Mouse (Mus musculus) limb, embryonic 13.5 days (tissue): ENCODE data around the gene Dnah8. TPM values are rescaled to one million over a fixed set of nuclear protein-coding genes. Genes with fewer than 3 reads are reported as not detected.

Experiments used
- ATAC-seq: fragments of 200-750 bp; cut with Nextera tagmentation; 2 replicates; pipeline ENCODE4 v1.8.0; 2017; ENCODE audit warnings: low read depth, moderate number of reproducible peaks, moderate TSS enrichment; ENCODE audit not compliant: low FRiP score
- H3K27ac ChIP-seq: fragments of 300-500 bp; sonication (generic); 2 replicates; pipeline ENCODE4 v1.5.1; 2015; ENCODE audit warnings: inconsistent platforms, mild to moderate bottlenecking, moderate library complexity
- H3K27me3 ChIP-seq: fragments of 300-500 bp; sonication (generic); 2 replicates; pipeline ENCODE4 v1.6.1; 2015; ENCODE audit warnings: mild to moderate bottlenecking, inconsistent platforms
- H3K36me3 ChIP-seq: fragments of 300-500 bp; sonication (generic); 2 replicates; pipeline ENCODE4 v1.6.1; 2015; ENCODE audit warnings: inconsistent platforms, mild to moderate bottlenecking, moderate library complexity
- H3K4me1 ChIP-seq: fragments of 300-500 bp; sonication (generic); 2 replicates; pipeline ENCODE4 v1.6.1; 2015; ENCODE audit warnings: inconsistent platforms
- H3K4me2 ChIP-seq: fragments of 300-500 bp; sonication (generic); replicated peaks from 2 replicates; pipeline ENCODE4 v1.6.1; 2015; ENCODE audit warnings: inconsistent platforms, mild to moderate bottlenecking, moderate library complexity
- H3K4me3 ChIP-seq: fragments of 300-500 bp; sonication (generic); 2 replicates; pipeline ENCODE4 v1.5.1; 2015; ENCODE audit warnings: moderate library complexity, mild to moderate bottlenecking, inconsistent platforms
- H3K9ac ChIP-seq: fragments of 300-500 bp; sonication (generic); 2 replicates; pipeline ENCODE4 v1.6.1; 2015; ENCODE audit warnings: mild to moderate bottlenecking, inconsistent platforms
- H3K9me3 ChIP-seq: fragments of 300-500 bp; sonication (generic); 2 replicates; pipeline ENCODE4 v1.6.1; 2016; ENCODE audit warnings: inconsistent platforms
- WGBS: fragments of 180-500 bp; shearing (Covaris S2); methylation state at CpG from one replicate; pipeline ENCODE4 v1.1.7; 2015; 5-methylcytosine and 5-hydroxymethylcytosine counted together
- polyA plus RNA-seq: library from polyadenylated mRNA; unstranded; fragments of >200 nt; fragmentation: Nextera tagmentation; extraction: Ambion mirVana; gene quantifications from 2 replicates; pipeline ENCODE4 v1.2.1, GENCODE M21; 2015

Gene Dnah8
- polyA plus RNA-seq, 1 experiment from 2014 or later: 1.1 TPM

DNA sequence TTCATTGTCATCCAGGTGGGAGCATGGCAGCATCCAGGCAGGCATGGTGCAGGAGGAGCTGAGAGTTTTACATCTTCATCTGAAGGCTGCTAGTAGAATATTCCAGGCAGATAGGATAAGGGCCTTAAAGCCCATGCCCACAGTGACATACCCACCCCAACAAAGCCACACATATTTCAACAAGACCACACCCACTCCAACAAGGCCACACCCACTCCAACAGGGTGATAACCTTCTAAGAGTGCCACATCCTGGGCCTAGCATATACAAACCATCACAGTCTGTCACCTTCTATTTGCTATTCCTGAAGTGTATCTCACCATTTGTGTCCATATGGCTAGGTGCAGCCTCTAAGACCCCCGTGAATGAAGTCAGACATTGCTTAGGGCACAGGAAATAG, 13.6 kb downstream of the Dnah8 start:
- Histone ChIP-seq H3K4me2 (no peak overlapping the region), H3K27ac (no peak overlapping the region), H3K9ac (no peak overlapping the region), H3K36me3 (no peaks in the 10 kb centered on the region), H3K4me1 (peaks cover 4% of the 10 kb centered on the region; the same call in 1 of the 2 replicates), H3K4me3 (no peak overlapping the region), H3K9me3 (no peaks in the 10 kb centered on the region), H3K27me3 (0 out of 2 replicates have a peak, but pooled peaks cover 3% of the 10 kb centered on the region)
- no peak for ATAC-seq
- WGBS: 55% methylated on average over 1 of the region's 1 CpGs

DNA sequence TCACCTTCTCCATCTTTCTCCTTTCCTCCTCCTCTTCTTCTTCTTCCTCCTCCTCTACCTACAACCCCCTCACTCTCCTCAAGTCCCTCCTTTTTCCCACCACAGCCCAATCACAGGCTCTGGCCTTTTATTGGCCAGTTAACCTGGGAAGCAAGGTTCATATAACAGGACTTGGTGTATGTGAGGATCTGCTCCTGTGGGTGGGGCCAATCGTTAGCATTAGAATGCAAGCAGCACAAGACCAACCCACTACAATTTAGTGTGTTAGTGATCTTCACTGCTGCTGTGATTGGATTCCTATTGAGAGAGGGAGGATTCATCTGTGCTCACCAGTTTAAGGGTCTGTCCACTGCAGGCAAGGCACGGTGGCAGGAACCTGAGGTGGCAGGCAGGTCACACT, 14.8 kb downstream of the Dnah8 start:
- Histone ChIP-seq H3K27ac (no peak overlapping the region), H3K9me3 (no peaks in the 10 kb centered on the region)

DNA sequence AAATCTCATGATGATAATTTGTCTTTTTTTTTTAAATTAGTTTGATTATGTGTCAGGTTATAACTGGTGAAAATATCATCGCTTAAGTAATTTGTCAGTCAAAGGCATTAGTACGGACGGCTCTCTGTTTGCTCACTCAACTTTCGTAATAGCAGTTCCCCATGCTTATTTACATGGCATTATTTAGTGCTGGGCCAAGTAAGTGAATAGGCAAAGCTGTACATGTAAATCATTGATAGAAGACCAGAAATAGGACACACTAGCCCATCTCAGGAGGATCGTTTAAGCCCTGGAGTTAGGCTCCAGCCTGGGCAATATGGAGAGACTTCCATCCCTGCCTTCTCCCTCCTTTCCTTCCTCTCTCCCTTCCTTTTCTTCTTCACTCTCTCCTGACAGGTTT, 16.7 kb downstream of the Dnah8 start:
- no peak for ATAC-seq
- no peak overlapping the region for H3K9ac ChIP-seq
- H3K4me3 ChIP-seq: no peak overlapping the region
- no peak overlapping the region for H3K4me2 ChIP-seq
- no peaks in the 10 kb centered on the region for H3K4me1 ChIP-seq
- WGBS: 94% methylated on average over 5 of the region's 5 CpGs
- H3K27ac ChIP-seq: no peak overlapping the region
- no peaks in the 10 kb centered on the region for H3K27me3 ChIP-seq
- H3K9me3 ChIP-seq: no peaks in the 10 kb centered on the region
- no peaks in the 10 kb centered on the region for H3K36me3 ChIP-seq

More for the DNA sequence above, 14.8 kb downstream of the Dnah8 start:
- H3K4me3 ChIP-seq: no peak overlapping the region
- H3K9ac ChIP-seq: no peak overlapping the region
- 0 out of 2 replicates have a peak, but pooled peaks cover 3% of the 10 kb centered on the region for H3K27me3 ChIP-seq
- ATAC-seq: no peak
- 32% methylated on average over 2 of the region's 2 CpGs for WGBS
- H3K36me3 ChIP-seq: no peaks in the 10 kb centered on the region
- no peak overlapping the region for H3K4me2 ChIP-seq
- H3K4me1 ChIP-seq: peaks cover 4% of the 10 kb centered on the region; the same call in 1 of the 2 replicates

DNA sequence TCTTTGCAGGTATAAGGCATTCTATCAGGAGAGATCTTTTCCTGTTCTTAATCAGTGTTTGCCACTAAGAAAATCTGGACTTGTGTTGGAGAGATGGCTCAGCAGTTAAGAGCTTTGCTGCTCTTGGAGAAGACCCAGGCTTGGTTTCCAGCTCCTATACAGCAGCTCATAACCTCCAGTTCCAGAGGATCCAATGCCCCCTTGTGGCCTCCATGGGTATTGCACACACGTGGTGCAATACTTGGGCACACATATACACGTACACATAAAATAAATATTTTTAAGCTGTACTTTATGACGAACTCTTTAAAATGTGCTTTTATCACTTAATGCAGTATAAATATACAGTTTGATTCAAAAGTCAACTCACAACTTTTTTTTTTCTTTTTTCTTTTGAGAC, 24.6 kb downstream of the Dnah8 start:
- ATAC-seq: no peak
- H3K4me3 ChIP-seq: no peak overlapping the region
- 97% methylated on average over 3 of the region's 3 CpGs for WGBS
- no peak overlapping the region for H3K4me2 ChIP-seq
- H3K4me1 ChIP-seq: no peaks in the 10 kb centered on the region
- no peaks in the 10 kb centered on the region for H3K36me3 ChIP-seq
- H3K27ac ChIP-seq: no peak overlapping the region
- H3K27me3 ChIP-seq: no peaks in the 10 kb centered on the region
- peaks cover 4% of the 10 kb centered on the region; the same call in 1 of the 2 replicates for H3K9me3 ChIP-seq
- no peak overlapping the region for H3K9ac ChIP-seq

DNA sequence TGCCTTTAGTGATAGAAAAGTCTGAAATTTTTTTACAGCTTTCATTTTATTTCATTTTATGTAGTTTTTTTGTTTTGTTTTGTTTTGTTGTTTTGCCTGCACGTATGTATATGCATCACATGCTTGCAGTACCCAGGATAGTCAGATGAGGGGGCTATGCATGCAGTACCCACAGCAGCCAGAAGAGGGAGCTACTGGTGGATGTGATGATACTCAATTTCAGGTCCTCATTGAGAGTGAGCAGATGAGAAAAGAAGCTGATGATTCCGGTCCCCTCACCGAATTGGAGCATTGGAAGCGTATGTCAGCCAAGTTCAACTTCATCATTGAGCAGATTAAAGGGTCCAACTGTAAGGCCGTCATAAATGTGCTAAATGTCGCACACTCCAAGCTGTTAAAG, 28.9 kb downstream of the Dnah8 start:
- Histone ChIP-seq H3K4me2 (no peak overlapping the region), H3K9ac (no peak overlapping the region), H3K4me1 (peaks cover 4% of the 10 kb centered on the region; the same call in 1 of the 2 replicates), H3K27ac (no peak overlapping the region), H3K4me3 (no peak overlapping the region), H3K9me3 (peaks cover 4% of the 10 kb centered on the region; the same call in 1 of the 2 replicates), H3K36me3 (no peaks in the 10 kb centered on the region), H3K27me3 (no peaks in the 10 kb centered on the region)
- WGBS: 87% methylated on average over 6 of the region's 6 CpGs
- no peak for ATAC-seq

DNA sequence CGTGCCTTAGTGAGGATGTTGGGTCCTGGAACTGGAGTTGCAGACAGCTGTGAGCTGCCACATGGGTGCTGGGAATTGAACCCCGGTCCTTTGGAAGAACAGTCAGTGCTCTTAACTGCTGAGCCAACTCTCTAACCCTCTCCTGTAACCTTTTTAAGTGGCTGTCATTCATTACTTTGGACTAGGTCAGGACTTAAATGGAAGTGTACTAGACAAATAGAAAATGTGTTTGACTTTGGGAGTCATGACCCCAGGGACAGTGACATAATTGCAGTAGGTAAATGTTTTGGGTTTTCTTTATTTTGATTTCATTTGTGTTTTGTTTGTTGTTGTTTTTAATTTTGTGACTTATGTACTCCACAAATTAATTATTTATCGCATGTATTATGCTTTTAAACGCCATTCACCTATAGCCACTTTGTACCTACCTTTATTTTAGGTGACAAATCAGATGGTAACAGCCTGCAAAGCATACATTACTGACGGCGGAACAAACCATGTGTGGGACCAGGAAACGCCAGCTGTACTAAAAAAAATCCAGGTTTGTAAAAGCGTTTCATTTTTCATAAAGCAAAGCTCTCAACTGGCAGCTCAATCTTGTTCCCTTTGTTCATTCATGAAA, 33.5 kb downstream of the Dnah8 start:
- Histone ChIP-seq H3K4me3 (peak overlapping the region; percentile 42), H3K27me3 (no peaks in the 10 kb centered on the region), H3K9ac (peak overlapping the region; percentile 45; the same call in 1 of the 2 replicates), H3K9me3 (no peaks in the 10 kb centered on the region), H3K36me3 (no peaks in the 10 kb centered on the region), H3K27ac (peak overlapping the region; percentile 48; the same call in 1 of the 2 replicates), H3K4me1 (peaks cover 7% of the 10 kb centered on the region; the same call in 1 of the 2 replicates), H3K4me2 (peak overlapping the region; percentile 64)
- ATAC-seq: no peak
- 50% methylated on average over 8 of the region's 8 CpGs for WGBS

DNA sequence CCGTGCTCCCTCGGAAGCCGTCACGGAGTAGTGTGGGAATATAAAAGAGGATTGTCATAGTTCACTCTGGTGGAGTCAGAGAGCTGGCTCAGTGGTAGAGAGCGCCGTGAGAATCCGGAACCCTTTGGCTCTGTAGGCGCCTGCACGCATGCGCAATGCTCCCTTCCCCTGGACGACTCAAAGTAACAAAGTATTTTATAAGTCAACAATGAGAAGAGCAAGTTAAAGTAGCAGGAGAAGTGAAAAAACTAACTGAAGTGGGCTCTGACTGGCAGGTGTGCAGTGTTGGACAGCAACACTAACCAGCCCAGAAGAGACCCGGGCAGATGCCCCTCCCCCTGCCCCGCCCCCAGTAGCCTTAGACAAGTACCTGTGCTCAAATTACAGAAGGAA, 34.0 kb downstream of the Dnah8 start:
- H3K4me3 ChIP-seq: peak overlapping the region; percentile 42
- no peaks in the 10 kb centered on the region for H3K27me3 ChIP-seq
- H3K9ac ChIP-seq: peak overlapping the region; percentile 45; the same call in 1 of the 2 replicates
- no peaks in the 10 kb centered on the region for H3K9me3 ChIP-seq
- WGBS: 11% methylated on average over 13 of the region's 13 CpGs
- H3K27ac ChIP-seq: peak overlapping the region; percentile 48; the same call in 1 of the 2 replicates
- peak overlapping the region; percentile 64 for H3K4me2 ChIP-seq
- peaks cover 7% of the 10 kb centered on the region; the same call in 1 of the 2 replicates for H3K4me1 ChIP-seq
- peak; percentile 67 for ATAC-seq
- H3K36me3 ChIP-seq: no peaks in the 10 kb centered on the region

DNA sequence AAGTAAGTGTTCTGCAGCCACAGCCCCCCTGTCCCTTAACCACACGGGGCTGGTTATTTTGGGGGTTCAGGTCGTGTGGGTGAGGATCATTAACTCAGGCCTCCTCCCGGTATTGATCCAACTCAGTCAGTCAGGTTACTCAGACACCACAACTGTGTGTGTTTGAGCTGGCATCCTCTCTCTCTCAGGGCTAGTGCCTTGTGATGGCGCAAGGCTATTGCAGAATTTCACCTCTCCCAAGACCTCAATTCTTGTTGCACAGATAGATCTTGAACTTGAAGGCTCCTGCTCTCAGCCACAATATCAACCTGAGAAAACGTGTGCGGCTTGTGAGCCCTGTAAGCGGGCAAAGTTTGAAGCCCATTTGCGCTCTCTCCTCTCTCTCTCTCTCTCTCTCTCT, 38.0 kb downstream of the Dnah8 start:
- Histone ChIP-seq H3K27me3 (no peaks in the 10 kb centered on the region), H3K9me3 (peaks cover 5% of the 10 kb centered on the region; the same call in 1 of the 2 replicates), H3K4me1 (peaks cover 7% of the 10 kb centered on the region; the same call in 1 of the 2 replicates), H3K27ac (no peak overlapping the region), H3K36me3 (no peaks in the 10 kb centered on the region), H3K4me2 (no peak overlapping the region), H3K9ac (no peak overlapping the region), H3K4me3 (no peak overlapping the region)
- WGBS: 67% methylated on average over 8 of the region's 8 CpGs
- no peak for ATAC-seq

DNA sequence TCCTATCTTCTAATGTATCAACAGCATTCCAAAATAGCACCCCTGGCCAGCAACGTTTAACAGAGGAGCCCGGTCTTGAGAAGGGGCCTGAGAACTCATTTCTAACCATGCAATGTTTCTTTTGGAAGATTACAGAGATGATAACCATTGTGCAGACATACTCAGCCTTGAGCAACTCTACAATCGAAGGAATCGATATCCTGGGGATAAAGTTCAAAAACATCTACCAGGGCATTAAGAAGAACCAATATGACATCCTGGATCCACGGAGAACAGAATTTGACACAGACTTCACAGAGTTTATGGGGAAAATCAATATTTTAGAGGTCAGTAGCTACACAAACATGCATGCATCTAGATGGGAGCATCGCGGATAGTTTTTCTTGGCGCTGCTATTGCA, 39.0 kb downstream of the Dnah8 start:
- no peak for ATAC-seq
- H3K4me3 ChIP-seq: no peak overlapping the region
- H3K4me1 ChIP-seq: 0 out of 2 replicates have a peak, but pooled peaks cover 3% of the 10 kb centered on the region
- H3K4me2 ChIP-seq: no peak overlapping the region
- no peaks in the 10 kb centered on the region for H3K36me3 ChIP-seq
- H3K27ac ChIP-seq: no peak overlapping the region
- H3K27me3 ChIP-seq: no peaks in the 10 kb centered on the region
- no peak overlapping the region for H3K9ac ChIP-seq
- WGBS: 92% methylated on average over 8 of the region's 8 CpGs
- peaks cover 5% of the 10 kb centered on the region; the same call in 1 of the 2 replicates for H3K9me3 ChIP-seq

DNA sequence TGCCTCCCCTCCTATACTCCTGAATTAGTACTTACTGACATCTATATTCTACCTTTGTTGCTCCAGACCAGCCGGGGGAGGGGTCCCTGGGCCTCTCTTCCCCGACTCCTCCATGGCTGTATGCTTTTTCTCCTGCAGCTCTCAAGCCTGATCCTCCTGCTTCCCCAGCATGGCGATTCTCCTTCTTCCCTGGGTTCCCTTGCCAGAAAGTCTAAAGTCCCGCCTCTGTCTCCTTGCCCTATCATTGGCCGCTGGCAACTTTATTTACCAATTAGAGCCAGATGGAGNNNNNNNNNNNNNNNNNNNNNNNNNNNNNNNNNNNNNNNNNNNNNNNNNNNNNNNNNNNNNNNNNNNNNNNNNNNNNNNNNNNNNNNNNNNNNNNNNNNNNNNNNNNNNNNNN, 40.7 kb downstream of the Dnah8 start:
- Histone ChIP-seq H3K4me2 (no peak overlapping the region), H3K36me3 (no peaks in the 10 kb centered on the region), H3K4me1 (0 out of 2 replicates have a peak, but pooled peaks cover 3% of the 10 kb centered on the region), H3K27me3 (no peaks in the 10 kb centered on the region), H3K9me3 (peaks cover 5% of the 10 kb centered on the region; the same call in 1 of the 2 replicates), H3K9ac (no peak overlapping the region), H3K27ac (no peak overlapping the region), H3K4me3 (no peak overlapping the region)
- 79% methylated on average over 5 of the region's 5 CpGs for WGBS
- no peak for ATAC-seq

DNA sequence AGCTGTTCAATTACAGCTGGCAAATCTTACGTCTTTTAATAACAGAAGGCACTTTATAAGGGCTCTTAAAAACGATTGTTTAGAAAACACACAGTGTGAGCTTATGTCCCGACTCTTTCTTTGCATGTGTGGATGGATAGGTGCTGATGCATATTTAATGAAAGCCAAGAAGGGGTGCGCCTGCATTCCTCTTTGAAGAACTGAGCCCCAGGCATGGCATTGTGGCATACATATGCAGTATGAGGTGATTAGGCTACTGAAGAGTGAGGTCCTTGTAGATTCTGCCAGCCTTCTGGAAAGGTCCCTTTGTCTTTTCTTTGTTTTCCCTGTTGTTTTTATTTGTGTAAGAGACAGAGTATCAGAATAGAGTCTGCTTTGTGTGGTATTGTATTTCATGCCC, 48.4 kb downstream of the Dnah8 start:
- H3K4me1 ChIP-seq: no peaks in the 10 kb centered on the region
- 65% methylated on average over 4 of the region's 4 CpGs for WGBS
- no peaks in the 10 kb centered on the region for H3K27me3 ChIP-seq
- H3K9me3 ChIP-seq: peaks cover 4% of the 10 kb centered on the region; the same call in 1 of the 2 replicates
- H3K4me3 ChIP-seq: no peak overlapping the region
- no peak overlapping the region for H3K27ac ChIP-seq
- H3K36me3 ChIP-seq: no peaks in the 10 kb centered on the region
- H3K9ac ChIP-seq: no peak overlapping the region
- ATAC-seq: no peak
- no peak overlapping the region for H3K4me2 ChIP-seq

DNA sequence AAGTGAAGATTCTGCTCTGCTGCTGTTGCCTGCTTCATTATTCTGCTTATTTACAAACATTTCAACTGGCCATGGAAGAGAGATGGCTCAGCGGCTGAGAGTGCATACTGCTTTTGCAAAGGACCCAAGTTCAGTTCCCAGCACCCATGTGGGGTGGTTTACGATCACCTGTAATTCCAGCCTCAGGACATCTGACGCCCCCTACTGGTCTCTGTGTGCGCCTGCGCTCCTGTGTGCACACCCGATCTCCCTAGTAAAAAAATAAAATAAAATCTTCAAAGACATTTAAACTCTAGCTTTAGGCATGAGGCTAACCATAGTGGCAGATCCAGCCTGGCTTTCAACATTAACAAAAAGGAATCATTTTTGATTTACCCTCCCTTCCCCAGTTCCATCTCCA, 48.9 kb downstream of the Dnah8 start:
- no peak overlapping the region for H3K4me3 ChIP-seq
- no peak overlapping the region for H3K4me2 ChIP-seq
- no peaks in the 10 kb centered on the region for H3K36me3 ChIP-seq
- no peak for ATAC-seq
- H3K9ac ChIP-seq: no peak overlapping the region
- H3K27ac ChIP-seq: no peak overlapping the region
- no peaks in the 10 kb centered on the region for H3K4me1 ChIP-seq
- H3K27me3 ChIP-seq: no peaks in the 10 kb centered on the region
- 83% methylated on average over 6 of the region's 6 CpGs for WGBS
- H3K9me3 ChIP-seq: peaks cover 4% of the 10 kb centered on the region; the same call in 1 of the 2 replicates
